Mouse (Mus musculus) common myeloid progenitor, adult 5-6 weeks (primary cell): ENCODE measurements around the gene Slc35c1. TPM values are rescaled to one million over a fixed set of nuclear protein-coding genes. Genes with fewer than 3 reads are reported as not detected.

Source experiments
- ATAC-seq: replicated peaks from 2 replicates; pipeline ENCODE4 v1.8.0; 2016; ENCODE audit warnings: low read depth, mild to moderate bottlenecking, moderate TSS enrichment, inconsistent platforms; ENCODE audit not compliant: poor library complexity, severe bottlenecking
- total RNA-seq: library from RNA; stranded (forward); fragments of 200-1000, 187-1606 nt; gene quantifications from 2 replicates; pipeline ENCODE4 v1.2.3, GENCODE M21; 2017

Gene Slc35c1
- total RNA-seq, 1 experiment from 2014 or later, result 19.4 TPM

DNA sequence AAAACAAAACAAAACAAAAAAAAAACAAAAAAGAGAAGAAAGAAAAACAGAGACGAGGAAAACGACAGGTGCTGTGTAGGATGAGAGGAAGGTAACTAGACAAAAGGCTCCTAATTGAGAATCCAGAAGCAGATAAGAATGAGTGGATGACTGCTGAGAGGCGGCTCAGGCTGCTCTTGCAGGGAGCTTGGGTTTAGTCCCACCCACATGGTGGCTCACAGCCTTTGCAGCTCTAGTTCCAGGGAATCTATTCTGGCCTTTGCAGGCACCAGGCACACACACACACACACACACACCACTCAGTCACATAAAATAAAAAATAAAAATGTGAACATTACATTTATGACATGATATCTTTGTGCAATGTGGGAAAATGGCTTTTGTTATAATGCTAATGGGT, 21.8 kb downstream of the Slc35c1 start:
- ATAC-seq, result no peak

DNA sequence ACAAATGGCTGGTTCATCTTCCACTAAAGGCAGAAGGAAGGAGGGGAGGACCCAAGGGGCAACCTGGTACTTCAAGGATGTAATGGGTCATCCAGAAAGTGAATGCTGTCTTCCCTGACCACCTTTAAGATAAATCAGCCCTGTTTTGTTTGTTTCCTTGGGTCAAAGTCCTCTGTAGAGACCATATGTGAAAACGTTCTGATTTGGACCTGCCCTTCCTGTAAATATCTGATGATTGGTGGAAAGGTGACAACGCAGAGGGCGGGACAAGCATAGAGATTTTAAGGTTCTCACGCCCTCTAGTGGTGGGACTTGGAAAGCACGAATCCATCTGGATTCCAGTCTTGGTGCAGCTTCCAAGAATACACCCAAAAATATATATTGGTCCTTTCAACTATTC, 22.5 kb downstream of the Slc35c1 start:
- peak; percentile 36 for ATAC-seq

- ATAC-seq, result no peak
Measured at GRCm38 (mm10) chr2:92437366-92437765, 23.0 kb downstream of the Slc35c1 start.

DNA sequence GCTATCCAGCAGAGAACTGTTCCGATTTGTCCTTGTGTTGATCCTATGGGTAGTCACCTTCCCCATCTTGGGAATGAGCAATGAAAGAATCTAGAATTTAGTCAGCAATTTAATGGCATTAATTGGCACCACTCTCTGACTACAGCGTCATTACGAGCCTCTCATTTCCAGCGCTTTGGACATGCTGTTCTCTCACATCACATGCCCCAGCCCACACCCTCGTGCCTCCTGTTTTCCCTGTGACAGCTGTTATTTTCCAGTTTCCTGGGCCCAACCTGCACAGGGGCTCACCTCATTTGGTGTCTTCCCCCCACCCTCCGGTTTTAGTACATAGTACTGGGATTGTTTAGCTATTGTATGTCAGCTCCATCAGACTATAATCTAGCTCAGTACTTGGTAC, 25.3 kb downstream of the Slc35c1 start:
- no peak for ATAC-seq

DNA sequence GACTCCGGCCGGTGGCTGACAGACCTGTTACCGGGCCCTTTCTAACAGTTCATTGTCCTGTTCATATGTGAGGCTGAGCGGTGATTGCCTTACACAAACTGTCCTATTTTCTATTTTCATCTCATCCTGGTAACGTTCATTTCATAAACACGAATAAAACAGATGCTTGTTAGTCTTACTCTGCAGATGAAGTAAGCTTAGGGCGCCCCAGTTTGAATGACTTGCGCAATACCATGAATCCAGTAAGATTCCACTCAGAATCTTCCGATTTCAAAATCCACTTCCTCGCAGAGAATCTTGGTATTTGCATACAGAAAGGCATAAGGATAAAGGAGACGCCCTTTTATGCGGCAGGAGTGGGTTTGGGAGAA, 26.0 kb downstream of the Slc35c1 start:
- ATAC-seq, result 0 out of 2 replicates have a peak, but pooled peaks have one; percentile 2

- ATAC-seq, result peak; percentile 94
Measured at GRCm38 (mm10) chr2:92433578-92434374, 26.6 kb downstream of the Slc35c1 start, which contains the start of gene Cry2. TSS of gene Cry2 (minus strand) at chr2:92434043.

GRCm38 (mm10) chr2:92432299-92433295, 27.7 kb downstream of the Slc35c1 start:
- ATAC-seq, result no peak

DNA sequence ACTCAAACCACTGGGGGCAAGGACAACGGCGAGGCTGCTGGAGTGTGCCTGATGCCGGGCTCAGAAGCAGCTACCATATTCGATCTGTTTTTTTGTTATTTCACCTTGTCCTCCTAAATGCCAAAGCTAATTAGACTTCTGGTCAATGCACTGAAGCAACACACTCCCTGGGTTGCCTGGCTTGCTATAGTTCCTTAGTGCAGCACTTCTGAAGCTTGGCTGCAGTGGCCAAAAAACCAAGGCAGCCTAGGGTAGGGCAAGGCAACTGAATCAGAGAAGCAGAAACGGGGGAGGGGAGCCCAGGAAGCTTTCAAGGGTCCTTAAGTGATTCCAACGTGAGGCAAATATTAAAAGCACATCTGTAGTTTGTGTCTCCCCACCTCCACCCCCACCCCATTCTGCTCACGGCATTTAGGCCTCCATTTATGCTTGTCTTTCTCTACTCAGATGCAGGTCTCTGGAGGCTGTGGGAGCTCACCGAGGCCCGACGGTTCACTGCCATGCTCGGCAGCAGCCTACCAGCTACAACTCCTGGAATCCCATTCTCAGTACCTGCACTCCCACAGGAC, 28.6 kb downstream of the Slc35c1 start:
- ATAC-seq, result no peak

- ATAC-seq, result no peak
Measured at GRCm38 (mm10) chr2:92430723-92431541, 29.4 kb downstream of the Slc35c1 start.

- no peak for ATAC-seq
Measured at GRCm38 (mm10) chr2:92430089-92430488, 30.2 kb downstream of the Slc35c1 start.

- ATAC-seq, result no peak
Measured at GRCm38 (mm10) chr2:92427882-92428281, 32.5 kb downstream of the Slc35c1 start.

DNA sequence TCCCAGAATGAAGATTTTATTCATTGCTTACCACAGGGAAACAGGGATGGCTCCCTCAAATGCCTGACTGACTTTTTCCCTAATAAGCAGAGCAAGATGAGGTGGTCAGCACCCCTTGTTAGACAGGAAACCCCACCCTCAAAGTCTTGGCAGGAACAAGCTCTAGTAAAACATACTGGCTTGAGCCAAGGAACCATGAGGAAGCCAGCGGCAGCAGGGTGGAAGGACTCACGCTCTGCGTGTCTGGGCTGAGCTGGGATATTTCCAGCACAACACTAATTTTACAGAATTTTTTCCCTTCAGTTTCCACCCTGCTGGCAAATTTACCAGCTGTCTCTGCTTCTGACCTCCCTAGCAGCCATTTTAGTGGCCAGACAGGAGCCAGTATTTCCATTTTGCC, 33.9 kb downstream of the Slc35c1 start:
- no peak for ATAC-seq

GRCm38 (mm10) chr2:92425366-92425765, 35.0 kb downstream of the Slc35c1 start:
- ATAC-seq, result no peak

DNA sequence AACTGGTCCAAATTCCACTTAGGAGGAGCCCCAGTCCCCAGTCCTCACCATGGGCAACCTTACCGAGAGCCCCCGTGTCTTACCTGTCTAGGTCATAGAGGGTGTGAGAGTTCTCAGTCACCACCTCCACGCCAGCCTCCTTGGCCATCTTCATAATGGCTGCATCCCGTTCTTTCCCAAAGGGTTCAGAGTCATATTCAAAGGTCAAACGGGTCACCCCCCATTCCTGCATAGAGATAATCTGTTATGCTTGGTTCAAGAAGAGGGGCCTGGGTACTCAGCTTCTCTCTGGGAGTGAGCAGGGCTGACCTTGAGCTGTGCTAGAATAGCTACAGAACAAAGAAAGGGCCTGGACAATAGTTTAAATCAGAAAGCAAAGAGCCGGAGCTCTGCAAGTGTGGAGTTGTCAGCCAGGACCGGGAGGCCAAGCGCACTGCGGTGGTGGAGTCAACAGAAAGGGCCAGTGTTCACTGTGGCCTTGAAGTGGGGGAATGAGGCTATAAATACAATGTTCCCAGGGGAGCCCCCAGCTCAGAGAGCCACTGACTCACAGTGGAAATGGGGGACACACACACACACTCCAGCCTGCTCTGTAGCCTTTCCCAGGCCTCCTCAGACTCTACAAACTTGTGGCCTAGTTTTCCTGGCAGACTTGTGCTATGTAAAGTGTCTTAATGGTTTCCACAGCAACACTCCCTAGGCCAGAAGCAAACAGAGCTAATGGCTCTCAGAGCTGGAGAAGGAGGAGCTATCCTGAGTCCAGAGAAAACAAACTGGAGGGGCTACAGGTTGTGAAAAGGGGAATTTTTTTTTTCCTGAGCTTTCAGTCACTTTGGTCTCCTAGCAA, 35.7 kb downstream of the Slc35c1 start:
- ATAC-seq, result no peak

DNA sequence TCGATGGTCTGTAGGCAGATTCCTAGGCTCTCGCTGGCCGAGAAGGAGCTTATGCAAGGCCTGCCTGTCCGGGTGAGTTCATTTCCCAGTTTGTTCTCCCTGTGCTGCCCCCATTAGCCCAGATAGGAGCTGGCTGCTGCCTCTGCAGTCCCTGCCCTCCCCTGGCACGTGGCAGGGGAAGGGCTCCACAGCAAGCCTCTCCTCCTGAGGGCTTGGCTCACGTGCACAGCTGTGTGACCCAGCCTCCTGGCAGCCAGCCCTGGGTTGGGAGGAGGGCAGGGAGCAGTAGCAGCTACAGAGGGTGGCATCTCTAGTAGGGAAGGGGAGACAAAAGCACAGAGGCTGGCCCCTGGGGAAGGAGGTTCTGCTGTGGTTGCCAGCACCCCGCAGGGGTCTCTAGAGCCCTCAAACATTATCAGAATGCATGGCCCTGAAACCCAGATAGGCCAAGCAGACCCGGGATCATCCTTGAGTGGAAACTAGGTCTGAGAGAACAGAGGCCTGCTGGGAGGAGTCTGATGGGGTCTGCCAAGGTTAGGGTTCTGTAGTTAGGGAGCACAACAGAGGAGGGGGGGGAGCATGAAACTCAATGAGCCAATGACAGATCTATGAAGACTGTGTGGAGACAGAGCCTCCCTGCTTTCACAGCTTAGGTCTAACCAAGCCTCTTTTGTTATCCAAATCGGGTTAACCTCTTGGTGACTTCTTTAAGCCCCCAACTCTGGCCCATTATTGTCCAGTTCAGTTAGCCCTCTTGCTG, 36.5 kb downstream of the Slc35c1 start:
- peak; percentile 78 for ATAC-seq

- ATAC-seq, result no peak
Measured at GRCm38 (mm10) chr2:92423156-92423555, 37.2 kb downstream of the Slc35c1 start.

GRCm38 (mm10) chr2:92422388-92423135, 37.8 kb downstream of the Slc35c1 start:
- ATAC-seq, result peak; percentile 88
